Mouse (Mus musculus) thymus, postnatal 25 days (tissue): ENCODE results near the gene Plcb4.
A peak's percentile ranks its signal among the peaks of the same experiment; 100 is the strongest.
"Not testable (repeated sequence)": the region's sequence is repeated elsewhere in the genome, so short reads cannot be mapped to it uniquely, and the experiment has no call there.

Experiments
- DNase-seq: peaks from one replicate; pipeline ENCODE4 v3.0.0; 2022

Plcb4 gene

DNA sequence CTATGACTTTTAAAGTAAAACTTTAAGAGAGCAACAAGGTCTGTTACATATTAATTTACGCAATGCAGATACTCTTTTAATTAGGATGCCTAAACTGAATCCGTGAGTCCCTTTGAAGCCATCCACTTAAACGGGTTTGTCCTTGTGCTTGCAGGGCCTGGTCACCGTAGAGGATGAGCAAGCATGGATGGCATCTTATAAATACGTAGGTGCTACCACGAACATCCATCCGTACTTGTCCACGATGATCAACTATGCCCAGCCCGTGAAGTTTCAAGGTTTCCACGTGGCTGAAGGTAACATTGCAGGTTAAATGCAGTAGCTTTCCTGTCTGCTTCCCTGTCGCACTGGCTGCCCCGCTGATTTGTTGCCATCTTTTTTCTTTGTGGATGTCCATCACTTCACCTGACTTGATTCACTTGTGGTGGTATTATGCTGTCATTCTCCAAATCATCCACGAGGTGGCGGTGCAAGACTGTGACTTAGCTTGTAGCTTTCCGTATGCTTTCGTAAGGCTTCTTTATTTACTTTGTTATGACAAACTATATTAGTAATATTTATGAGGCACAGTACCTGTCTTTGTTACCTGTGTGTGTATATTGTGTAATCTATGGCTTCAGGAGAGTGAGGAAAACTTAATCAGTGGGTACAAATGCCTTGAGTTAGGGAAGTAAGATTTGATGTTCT, 308.2 kb downstream of the Plcb4 start:
- DNase-seq, result peak; percentile 11

DNA sequence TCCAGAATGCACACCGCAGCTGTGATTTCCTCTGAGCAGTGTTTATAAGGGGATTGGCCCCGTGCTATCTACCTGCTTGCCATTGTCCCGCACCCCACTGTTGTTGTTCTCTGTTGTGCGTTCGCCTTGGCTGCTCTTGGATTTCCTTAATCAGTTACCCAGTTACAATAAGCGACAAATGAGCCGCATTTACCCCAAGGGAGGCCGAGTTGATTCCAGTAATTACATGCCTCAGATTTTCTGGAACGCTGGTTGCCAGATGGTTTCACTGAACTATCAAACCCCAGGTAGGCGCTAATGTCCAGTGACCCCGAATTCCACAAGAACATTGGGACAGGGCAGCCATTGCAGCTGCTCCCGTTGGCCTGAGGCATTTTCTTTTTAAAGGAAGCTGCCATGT, 309.3 kb downstream of the Plcb4 start:
- DNase-seq, result no peak

DNA sequence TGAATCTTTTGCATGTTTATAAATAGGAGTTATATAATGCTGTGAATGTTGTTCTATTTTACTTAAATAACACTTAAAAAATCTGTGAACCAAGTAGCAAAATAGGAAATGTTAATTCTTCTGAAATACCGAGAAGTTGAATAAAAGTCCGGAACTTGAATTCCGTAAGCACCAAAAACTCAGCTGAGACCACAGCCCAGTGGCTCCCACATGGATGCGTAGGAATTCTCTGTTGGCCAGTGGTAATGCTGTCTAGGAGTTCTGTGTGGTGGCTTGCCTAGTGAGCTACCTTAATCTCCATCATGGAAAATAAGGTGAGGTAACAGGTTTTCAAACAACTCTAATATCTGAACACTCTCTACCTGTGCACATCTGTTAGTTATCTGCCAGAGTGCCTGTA, 312.1 kb downstream of the Plcb4 start:
- no peak for DNase-seq

DNA sequence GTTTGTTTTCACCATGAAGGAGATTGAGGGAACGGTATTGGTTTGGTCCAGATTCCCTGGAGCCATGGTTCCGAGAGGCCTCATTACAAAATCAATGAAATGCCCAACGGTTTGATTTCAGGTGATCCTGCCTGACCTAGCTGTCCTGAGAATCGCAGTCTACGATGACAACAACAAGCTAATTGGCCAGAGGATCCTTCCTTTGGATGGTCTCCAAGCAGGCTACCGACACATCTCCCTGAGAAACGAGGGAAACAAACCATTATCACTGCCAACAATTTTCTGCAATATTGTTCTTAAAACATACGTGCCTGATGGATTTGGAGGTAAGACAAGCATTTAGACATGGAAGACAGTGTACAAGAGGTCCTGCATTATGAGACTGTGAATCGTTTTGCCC, 317.2 kb downstream of the Plcb4 start:
- DNase-seq, result no peak

DNA sequence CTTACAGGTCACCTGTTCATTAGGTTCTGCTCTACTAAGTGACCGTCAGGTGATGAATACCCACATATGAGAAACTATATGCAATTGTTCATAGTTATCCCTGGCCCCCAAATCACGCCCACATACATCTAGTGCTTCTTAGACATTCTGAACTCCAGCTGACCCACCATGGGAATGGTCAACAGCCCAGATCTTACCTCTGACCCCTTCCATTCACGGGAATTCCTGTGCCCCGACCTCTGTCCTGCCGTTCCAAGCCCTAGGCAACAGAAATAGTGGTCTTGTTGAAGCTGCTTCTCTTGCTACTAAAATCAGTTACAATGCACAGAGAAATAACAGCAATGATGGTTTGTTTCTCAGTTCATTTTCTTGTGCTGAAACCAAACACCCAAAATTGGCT, 320.0 kb downstream of the Plcb4 start:
- DNase-seq, result no peak

DNA sequence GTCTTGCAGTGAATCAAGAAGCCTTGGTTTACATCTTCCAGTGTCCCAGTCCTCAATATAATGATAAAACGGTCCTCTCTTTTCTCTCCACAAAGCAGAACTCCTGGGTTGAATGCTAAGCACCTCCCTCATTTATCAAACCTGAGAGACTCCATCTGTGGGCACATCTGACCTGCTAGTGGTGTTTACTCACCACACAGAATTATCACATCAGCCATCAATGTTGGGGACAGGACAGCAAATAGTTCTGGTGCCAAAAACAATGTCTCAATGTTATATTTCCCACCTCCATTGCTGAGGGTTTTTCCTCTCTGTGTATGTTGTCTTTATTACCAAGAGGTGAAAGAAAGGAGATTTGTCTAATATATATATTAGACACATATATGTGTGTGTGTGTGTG, 321.6 kb downstream of the Plcb4 start:
- DNase-seq, result no peak

DNA sequence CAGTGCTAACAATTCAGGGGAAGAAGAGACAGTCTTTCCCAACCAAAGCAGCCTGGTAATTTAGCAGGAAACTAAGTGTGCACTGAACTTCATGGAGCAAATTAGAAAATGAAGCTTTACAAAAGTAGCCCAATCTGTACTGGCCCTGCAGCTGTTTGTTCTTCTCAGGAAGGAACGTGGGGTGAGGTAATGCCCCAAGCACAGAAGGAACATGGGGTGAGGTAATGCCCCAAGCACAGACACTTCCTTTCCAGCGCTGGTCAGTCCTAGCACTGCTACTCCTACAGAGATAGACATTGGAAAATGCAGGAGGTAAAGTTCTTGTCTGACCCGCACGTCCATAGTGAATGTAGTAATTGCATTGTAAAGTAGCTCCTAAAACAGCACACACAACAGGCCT, 325.2 kb downstream of the Plcb4 start:
- no peak for DNase-seq

DNA sequence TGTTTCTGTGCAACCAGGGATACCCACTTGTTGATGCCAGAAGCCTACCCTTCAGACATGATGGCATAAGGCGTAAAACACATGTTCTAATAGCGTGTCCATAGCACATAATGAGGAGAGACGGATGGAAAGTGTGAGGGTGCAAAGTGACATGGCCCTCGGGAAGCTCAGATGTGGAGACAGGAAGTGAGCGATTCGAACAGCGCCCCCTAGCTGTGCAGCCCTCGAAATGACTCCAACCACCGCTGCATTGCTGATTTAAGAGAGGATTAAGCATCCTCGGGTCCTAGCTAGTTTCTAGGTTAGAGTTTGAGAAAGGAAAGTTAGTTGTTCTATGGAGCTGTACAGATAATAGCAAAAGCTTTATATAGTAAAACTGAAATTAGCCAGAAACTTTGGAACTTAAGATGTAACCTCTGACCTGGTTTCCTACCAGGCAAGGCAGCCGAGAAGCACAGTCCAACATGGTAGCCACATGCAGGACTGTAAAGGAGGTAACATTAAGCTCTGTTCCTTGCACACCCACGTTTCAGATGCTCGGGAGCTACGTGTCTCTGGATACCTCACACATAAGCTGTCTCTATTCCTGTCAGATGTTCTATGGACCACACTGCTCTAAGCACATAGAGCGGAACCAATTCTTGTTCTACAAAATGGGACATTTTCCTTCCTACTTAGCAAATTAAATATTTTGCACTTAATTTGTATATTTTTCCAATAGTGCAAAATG, 326.9 kb downstream of the Plcb4 start:
- DNase-seq, result no peak

DNA sequence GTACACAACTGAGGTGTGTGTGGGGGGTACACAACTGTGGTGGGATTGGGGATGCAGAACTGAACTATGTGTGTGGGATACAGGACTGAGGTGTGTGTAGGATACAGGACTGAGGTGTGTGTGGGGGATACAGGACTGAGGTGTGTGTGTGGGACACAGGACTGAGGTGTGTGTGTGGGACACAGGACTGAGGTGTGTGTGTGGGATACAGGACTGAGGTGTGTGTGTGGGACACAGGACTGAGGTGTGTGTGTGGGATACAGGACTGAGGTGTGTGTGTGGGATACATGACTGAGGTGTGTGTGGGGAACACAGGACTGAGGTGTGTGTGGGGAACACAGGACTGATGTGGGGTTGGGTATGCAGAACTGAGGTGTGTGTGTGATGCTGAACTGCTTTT, 329.7 kb downstream of the Plcb4 start:
- not testable (repeated sequence) for DNase-seq

DNA sequence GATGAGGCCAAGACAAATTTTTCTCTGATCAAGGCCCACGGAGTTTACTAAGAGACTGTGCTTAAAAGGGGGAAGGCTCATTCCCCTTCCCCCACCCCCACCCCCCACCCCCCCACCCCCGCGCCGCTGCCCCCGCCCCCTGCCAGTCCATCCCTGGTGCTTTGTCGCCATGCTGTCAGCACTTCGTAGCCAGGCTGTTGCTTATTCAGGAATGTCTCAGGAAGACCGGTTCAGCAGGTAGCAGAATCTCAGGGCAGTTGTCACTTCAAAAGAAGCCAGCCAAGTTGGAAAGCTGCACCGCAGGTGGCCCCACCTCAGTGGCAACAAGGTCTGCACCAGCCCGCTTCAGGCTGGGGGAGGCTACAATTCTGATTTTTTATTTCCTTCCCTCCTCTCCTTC, 331.9 kb downstream of the Plcb4 start:
- DNase-seq, result not testable (repeated sequence)

DNA sequence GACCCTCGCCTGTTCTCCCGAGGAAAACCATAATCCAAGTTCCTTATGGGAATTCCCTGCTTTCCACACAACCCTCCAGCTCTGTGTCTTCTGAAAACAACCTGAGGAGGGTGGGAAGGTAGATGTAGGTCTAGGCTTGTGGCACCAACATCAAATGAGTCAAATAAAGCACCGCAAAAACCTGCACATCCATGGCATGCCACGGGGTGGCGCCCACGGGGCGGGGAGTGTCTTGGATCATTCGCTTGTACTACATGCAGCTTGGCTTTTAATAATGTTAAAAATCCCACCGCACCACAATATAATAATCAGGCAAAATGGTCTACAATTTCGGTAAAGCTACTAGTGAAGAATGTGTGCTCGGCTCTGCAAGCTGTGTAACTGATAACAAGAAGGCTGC, 334.5 kb downstream of the Plcb4 start:
- no peak for DNase-seq

DNA sequence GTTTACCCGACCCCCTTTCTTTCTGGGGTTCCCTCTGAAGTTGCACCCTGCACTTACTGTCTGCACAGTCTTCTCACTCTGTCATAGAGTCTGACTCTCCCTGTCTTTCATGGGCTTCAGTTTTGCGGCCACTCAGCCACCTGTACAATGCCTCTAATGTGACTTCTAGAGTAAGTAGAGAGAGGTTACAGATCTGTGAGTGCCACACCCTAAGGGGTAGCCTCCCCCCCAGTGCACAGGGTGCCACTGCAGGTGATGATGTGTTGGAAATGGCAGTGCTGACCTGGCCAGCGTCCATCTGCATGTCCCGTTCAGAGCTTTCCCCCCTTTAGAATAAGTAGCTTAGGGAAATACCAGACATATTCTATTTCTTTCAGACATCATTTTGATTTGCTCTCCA, 336.4 kb downstream of the Plcb4 start:
- DNase-seq, result no peak

DNA sequence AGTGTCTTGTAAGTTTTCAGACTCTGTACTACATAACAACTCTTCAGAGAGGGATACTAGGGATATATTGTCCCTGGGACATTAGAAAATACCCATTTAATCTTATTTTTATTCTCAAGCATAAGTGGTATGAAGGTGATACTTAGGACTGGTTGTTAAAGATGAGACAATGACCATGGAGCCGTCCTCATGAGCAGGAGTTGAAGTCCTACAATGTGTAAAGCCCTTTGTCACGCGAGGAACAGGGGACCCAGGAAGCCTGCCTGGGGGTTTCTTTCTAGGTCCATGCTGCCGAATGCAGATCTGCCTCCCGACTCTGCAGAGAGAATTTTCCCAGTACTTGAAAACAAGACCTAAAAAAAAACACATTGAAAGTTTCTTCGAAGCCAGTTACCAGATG, 338.1 kb downstream of the Plcb4 start:
- DNase-seq, result no peak

DNA sequence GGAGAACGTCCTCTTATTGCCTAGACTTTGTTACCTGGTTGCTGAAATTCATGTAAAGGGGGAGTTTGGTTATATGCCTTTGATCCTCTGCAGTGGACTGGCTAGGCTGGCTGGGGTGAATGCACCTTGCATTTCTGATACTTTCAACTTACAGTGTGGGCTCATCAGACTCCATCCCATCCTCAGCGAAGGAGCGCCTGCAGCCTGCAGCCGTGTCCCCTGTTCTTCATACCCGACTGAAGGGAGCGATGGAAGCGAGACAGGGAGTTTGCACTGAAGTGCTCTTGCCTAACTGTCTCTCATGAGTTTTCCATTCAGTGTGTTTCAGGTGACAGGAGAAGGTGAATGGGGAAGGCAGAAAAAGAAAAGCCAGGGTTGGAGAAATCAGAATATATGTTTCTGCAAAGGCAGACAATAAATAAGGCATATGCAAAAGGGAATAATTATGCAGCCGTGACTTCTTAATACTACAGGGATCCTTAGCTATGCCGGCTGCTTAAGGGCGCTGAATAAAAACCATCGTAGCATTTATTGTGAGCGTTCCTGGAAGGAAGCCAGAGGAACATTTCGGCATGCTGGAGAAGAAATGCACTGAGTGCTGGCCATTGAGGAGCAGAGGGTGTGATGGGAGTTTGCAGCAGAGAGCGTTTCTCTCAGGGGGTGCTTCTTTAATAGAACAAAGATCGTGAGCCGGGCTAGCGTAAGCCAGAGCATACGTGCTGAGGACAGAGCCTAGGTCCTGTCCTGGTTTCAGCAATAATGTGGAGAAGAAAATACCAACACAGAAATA, 338.7 kb downstream of the Plcb4 start:
- no peak for DNase-seq

DNA sequence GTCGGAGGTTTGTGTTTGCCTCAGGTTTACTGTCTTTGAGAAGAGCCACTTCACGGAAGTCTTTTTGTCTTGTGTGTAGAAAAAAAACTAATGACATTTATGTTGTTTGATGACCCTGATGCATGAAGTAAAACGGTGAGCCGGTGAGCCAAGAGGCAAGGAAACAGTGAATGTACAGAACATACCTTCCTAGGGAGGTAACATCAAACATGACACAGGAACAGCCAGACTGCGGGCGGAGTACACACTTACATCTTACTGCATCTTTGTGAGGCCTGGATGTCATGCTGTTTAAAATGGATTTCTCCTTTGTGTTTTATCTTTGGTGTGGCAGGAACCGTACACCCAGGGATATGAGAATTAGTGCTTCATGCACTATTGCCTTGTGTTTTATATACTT, 340.1 kb downstream of the Plcb4 start:
- no peak for DNase-seq

DNA sequence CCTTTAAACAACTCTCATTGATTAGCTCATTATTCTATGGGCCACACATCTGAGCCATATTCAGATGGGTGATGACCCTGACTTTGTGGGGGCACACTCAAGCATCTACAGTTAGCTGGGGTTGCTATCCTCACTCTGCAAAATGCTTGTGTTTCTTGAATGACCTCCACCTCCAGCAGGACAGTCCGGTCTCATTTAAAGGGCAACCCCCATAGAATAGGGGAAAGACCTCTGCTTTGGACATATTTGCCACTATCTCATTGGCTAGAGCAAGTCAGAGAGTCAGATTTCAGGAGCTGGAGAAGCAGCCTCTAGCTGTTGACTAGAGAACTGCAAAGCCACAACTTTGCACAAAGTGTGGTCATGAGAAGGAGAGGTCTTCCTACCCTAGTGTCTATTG, 340.6 kb downstream of the Plcb4 start:
- no peak for DNase-seq

DNA sequence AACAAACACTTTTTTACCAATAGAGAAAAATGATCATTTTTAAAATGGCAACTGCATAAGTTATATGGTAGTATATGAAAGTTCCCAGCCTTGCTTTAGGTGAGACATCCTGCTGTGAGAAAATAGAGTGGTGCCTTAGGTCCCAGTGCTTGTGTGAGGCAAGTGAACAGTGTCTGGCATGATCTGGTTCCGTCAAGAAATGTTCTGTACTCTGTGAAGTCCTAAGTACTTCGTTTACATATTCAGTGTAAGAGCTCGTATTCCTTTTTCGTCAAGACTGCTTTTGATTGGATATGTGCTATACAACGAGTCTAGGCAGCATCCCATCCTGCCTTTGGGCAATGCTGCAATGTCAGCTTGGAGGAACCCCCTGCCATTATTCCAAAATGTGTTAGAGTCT, 342.1 kb downstream of the Plcb4 start:
- no peak for DNase-seq

DNA sequence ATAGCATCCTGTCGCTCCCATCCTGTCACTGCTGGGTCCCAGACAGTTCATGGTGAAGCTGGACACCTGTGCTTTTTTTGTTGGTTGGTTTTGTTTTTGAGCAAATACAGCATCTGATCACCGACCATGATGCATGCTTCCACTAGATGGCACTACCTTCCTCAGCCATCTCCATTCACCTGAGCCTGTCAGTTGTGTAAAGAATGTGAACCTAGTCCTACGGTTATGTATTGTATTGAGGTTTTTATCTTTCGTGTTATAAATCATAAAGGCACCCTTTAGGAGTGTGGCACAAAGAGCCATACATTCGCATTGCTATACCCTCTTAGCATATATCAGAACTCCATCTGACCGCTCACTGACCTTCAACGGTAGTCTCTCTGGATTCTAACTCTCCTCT, 343.3 kb downstream of the Plcb4 start:
- DNase-seq, result no peak

DNA sequence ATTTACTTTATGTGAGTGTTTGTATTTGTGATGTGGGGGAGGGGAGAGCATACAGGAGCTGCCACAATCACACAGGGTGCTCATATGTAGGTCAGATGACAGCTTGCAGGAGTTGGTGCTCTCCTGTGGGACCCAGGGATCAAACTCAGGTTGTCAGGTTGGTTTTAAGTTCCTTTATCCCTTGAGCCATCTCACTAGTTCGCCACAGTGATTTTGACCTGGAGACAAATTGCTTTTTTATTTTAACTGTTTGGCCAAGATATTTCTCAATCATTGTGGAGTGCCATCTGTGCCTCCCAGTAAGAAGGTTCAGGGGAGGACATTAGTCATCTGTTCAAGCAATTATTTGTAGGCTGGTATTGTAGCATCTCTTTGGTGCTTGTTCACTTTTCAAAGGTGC, 345.0 kb downstream of the Plcb4 start:
- DNase-seq, result no peak

DNA sequence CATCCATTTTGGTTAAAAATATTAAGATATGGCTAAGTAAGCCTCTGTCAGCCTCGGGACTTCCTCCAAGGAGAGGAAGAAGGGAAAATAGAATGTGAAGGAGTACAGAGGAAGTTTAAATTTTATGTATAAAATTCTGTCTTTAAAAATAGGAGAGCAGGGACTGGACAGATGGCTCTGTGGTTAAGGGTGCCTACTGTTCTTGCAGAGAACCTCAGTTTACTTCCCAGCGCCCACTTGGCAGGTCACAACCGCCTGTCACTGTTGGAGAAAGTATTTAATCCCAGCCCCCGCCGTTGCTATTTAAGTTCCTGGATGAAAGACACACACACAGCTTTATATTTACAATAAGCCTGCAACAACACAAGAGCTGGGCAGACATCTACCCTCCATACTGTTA, 347.5 kb downstream of the Plcb4 start:
- DNase-seq, result no peak

DNA sequence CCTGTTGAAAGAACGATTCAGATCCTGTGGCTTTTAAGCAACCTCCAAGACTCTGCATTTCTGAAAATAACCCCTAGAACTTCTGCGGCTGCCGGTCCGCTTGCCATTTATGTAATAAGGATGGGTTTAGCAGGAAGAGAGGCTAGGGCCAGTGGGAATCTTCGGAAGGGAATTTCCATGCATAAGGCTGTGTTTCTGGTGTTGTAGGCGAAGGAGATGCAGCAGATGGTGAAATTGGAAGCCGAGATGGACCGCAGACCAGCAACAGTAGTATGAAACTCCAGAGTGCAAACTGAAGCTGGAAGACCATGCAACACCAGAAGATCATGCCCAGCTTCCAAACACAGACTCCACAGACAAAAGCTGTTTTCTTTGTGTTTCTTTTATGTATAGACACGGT, 353.9 kb downstream of the Plcb4 start:
- DNase-seq, result no peak

DNA sequence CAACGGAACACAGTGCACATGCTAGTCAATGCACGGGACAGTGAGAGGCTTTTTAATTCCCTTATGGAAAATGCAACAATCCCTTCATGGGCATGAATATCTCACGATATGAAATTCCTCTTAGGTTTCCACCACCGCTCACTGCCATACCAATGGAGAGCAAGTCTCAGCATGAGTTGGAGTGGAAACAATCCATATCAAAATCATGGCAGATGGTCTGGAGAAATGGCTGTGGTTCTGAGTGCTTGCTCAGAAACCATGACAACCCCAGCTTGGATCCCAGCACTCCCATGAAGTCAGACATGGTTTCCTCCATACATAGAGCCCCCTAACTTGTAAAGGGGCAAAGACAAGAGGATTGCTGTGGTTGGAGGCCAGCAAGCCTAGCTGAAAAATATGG, 389.7 kb downstream of the Plcb4 start:
- DNase-seq, result no peak

DNA sequence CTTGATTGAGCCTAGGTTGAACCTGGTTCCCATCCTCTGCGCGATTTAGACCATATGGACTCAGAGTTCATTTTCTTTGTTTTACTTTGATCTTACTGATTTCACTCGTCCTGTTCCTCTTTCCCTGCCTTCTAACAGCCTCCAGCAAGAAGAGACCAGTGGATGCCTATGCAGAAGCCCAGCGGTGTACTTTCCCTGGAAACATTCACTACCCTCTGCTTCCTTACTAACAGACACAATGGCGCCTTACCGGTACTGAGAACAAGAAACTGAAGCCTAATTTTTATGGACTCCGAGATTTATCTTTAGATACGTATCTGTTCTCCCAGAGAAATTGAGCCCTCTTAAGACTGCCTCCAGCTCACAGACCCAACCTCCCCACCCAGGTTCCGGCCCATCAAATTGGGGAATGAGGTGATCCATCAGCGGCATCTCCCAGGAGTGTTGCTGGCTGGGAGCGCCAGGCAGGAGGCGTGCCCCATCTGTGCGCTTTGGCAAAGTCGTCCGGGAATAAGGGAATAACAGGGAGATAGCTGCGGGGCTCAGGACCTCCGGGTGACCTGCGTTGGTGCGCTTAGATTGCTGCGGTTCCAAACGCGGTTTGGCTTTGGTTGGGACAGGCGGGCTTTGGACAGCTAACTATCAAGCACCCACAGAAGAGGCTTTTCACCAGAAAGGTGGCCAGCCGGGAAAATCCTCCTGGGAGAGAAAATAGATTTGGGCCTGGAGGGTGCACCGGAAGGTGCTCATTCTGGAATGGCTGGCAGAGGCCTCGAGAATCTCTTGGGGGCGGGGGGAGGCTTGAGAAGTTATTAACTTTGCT, 392.2 kb downstream of the Plcb4 start:
- DNase-seq, result no peak
